Mouse (Mus musculus) forebrain, embryonic 12.5 days (tissue): ENCODE data around the gene Ufc1. TPM values are rescaled to one million over a fixed set of nuclear protein-coding genes. Genes with fewer than 3 reads are reported as not detected.
"Not testable (repeated sequence)": the region's sequence is repeated elsewhere in the genome, so short reads cannot be mapped to it uniquely, and the experiment has no call there.

Experiments used
- ATAC-seq: fragments of 200-750 bp; cut with Nextera tagmentation; 2 replicates; pipeline ENCODE4 v1.8.0; 2017; ENCODE audit warnings: moderate TSS enrichment; ENCODE audit not compliant: low FRiP score
- H3K27ac ChIP-seq: fragments of 300-500 bp; sonication (generic); 2 replicates; pipeline ENCODE4 v1.5.1; 2016; ENCODE audit warnings: mild to moderate bottlenecking
- H3K27me3 ChIP-seq: fragments of 300-500 bp; sonication (generic); 2 replicates; pipeline ENCODE4 v1.6.1; 2016; ENCODE audit warnings: mild to moderate bottlenecking
- H3K36me3 ChIP-seq: fragments of 300-500 bp; sonication (generic); replicated peaks from 2 replicates; pipeline ENCODE4 v1.6.1; 2016; ENCODE audit warnings: mild to moderate bottlenecking
- H3K4me1 ChIP-seq: fragments of 300-500 bp; sonication (generic); 2 replicates; pipeline ENCODE4 v1.6.1; 2016
- H3K4me2 ChIP-seq: fragments of 300-500 bp; sonication (generic); 2 replicates; pipeline ENCODE4 v1.6.1; 2016; ENCODE audit warnings: mild to moderate bottlenecking, moderate library complexity
- H3K4me3 ChIP-seq: fragments of 300-500 bp; sonication (generic); replicated peaks from 2 replicates; pipeline ENCODE4 v1.5.1; 2016; ENCODE audit warnings: mild to moderate bottlenecking
- H3K9ac ChIP-seq: fragments of 300-500 bp; sonication (generic); 2 replicates; pipeline ENCODE4 v1.6.1; 2016; ENCODE audit warnings: mild to moderate bottlenecking
- H3K9me3 ChIP-seq: fragments of 300-500 bp; sonication (generic); 2 replicates; pipeline ENCODE4 v1.6.1; 2016
- WGBS: fragments of 180-500 bp; shearing (Covaris S2); methylation state at CpG from one replicate; pipeline ENCODE4 v1.1.7; 2016; 5-methylcytosine and 5-hydroxymethylcytosine counted together
- polyA plus RNA-seq: library from polyadenylated mRNA; unstranded; fragments of >200 nt; fragmentation: Nextera tagmentation; extraction: Ambion mirVana; gene quantifications from 2 replicates; pipeline ENCODE4 v1.2.1, GENCODE M21; 2016

Gene Ufc1
- polyA plus RNA-seq, result 94.8 and 98.4 TPM in 2 replicates

GRCm38 (mm10) chr1:171294298-171295062 lies at the start of gene Ufc1:
TSS of gene Ufc1 (minus strand) at chr1:171295024.
- under 1% methylated on average over 42 of the region's 42 CpGs for WGBS
- peak; percentile 86 for ATAC-seq
- peak within 1 kb of the TSS; percentile 86 for H3K9ac ChIP-seq

GRCm38 (mm10) chr1:171343922-171344677 lies 49.3 kb upstream of the Ufc1 start:
- 82% methylated on average over 9 of the region's 9 CpGs for WGBS
- H3K9me3 ChIP-seq, result no peaks in the 10 kb centered on the region
- no peak overlapping the region for H3K4me3 ChIP-seq
- H3K27me3 ChIP-seq, result no peaks in the 10 kb centered on the region
- H3K27ac ChIP-seq, result no peak overlapping the region
- H3K9ac ChIP-seq, result no peak overlapping the region
- H3K4me1 ChIP-seq, result peaks cover 29% of the 10 kb centered on the region
- ATAC-seq, result no peak
- H3K4me2 ChIP-seq, result no peak overlapping the region; the same call in 1 of the 2 replicates
- H3K36me3 ChIP-seq, result peaks cover 47% of the 10 kb centered on the region

More at GRCm38 (mm10) chr1:171294298-171295062, at the start of gene Ufc1:
- H3K4me3 ChIP-seq, result peak within 1 kb of the TSS; percentile 74
- H3K27ac ChIP-seq, result peak within 1 kb of the TSS; percentile 93
- peak within 1 kb of the TSS; percentile 74 for H3K4me2 ChIP-seq
- peaks cover 9% of the 10 kb centered on the region for H3K4me1 ChIP-seq
- H3K36me3 ChIP-seq, result peaks cover 6% of the 10 kb centered on the region
- H3K9me3 ChIP-seq, result no peaks in the 10 kb centered on the region
- H3K27me3 ChIP-seq, result peaks cover 30% of the 10 kb centered on the region

GRCm38 (mm10) chr1:171342262-171343207 lies 47.7 kb upstream of the Ufc1 start:
- peaks cover 29% of the 10 kb centered on the region for H3K4me1 ChIP-seq
- H3K4me3 ChIP-seq, result no peak overlapping the region
- H3K27ac ChIP-seq, result no peak overlapping the region
- H3K9me3 ChIP-seq, result no peaks in the 10 kb centered on the region
- no peaks in the 10 kb centered on the region for H3K27me3 ChIP-seq
- no peak for ATAC-seq
- 93% methylated on average over 16 of the region's 16 CpGs for WGBS
- H3K9ac ChIP-seq, result no peak overlapping the region
- H3K36me3 ChIP-seq, result peaks cover 62% of the 10 kb centered on the region
- H3K4me2 ChIP-seq, result no peak overlapping the region

- H3K4me3 ChIP-seq, result peak overlapping the region; percentile 76
- 0% methylated on average over 4 of the region's 4 CpGs for WGBS
- H3K9me3 ChIP-seq, result no peaks in the 10 kb centered on the region
- peak overlapping the region; percentile 85 for H3K4me2 ChIP-seq
- peak overlapping the region; percentile 92 for H3K9ac ChIP-seq
- no peaks in the 10 kb centered on the region for H3K27me3 ChIP-seq
- peak overlapping the region; percentile 99 for H3K27ac ChIP-seq
- peak; percentile 7; the same call in 1 of the 2 replicates for ATAC-seq
- H3K36me3 ChIP-seq, result peaks cover 6% of the 10 kb centered on the region; the same call in 1 of the 2 replicates
- H3K4me1 ChIP-seq, result peaks cover 45% of the 10 kb centered on the region
These were observed 35.4 kb upstream of the Ufc1 start for GRCm38 (mm10) chr1:171330216-171330560.

- Histone ChIP-seq H3K9ac (peak overlapping the region; percentile 92), H3K9me3 (no peaks in the 10 kb centered on the region), H3K4me3 (peak overlapping the region; percentile 76), H3K27ac (peak overlapping the region; percentile 99), H3K36me3 (peaks cover 9% of the 10 kb centered on the region; the same call in 1 of the 2 replicates), H3K4me1 (peaks cover 45% of the 10 kb centered on the region), H3K27me3 (no peaks in the 10 kb centered on the region), H3K4me2 (peak overlapping the region; percentile 85)
- under 1% methylated on average over 49 of the region's 61 CpGs for WGBS
- peak; percentile 89 for ATAC-seq
These were observed 34.8 kb upstream of the Ufc1 start for GRCm38 (mm10) chr1:171329433-171330215.

- peak within 1 kb of the TSS; percentile 76 for H3K4me3 ChIP-seq
- H3K27me3 ChIP-seq, result no peaks in the 10 kb centered on the region
- whole genome bisulfite sequencing, result 1% methylated on average over 41 of the region's 48 CpGs
- peak within 1 kb of the TSS; percentile 92 for H3K9ac ChIP-seq
- H3K9me3 ChIP-seq, result no peaks in the 10 kb centered on the region
- peak within 1 kb of the TSS; percentile 85 for H3K4me2 ChIP-seq
- H3K27ac ChIP-seq, result peak within 1 kb of the TSS; percentile 99
- ATAC-seq, result peak; percentile 96
- peaks cover 9% of the 10 kb centered on the region; the same call in 1 of the 2 replicates for H3K36me3 ChIP-seq
- peaks cover 45% of the 10 kb centered on the region for H3K4me1 ChIP-seq
These were observed 34.1 kb upstream of the Ufc1 start, which contains the start of gene Dedd for GRCm38 (mm10) chr1:171328839-171329432. TSS of gene Dedd (plus strand) at chr1:171329145.

- peak overlapping the region; percentile 76 for H3K4me3 ChIP-seq
- H3K27me3 ChIP-seq, result no peaks in the 10 kb centered on the region
- peaks cover 43% of the 10 kb centered on the region for H3K4me1 ChIP-seq
- peak overlapping the region; percentile 85 for H3K4me2 ChIP-seq
- peak overlapping the region; percentile 99 for H3K27ac ChIP-seq
- H3K9ac ChIP-seq, result peak overlapping the region; percentile 92
- no peaks in the 10 kb centered on the region for H3K9me3 ChIP-seq
- H3K36me3 ChIP-seq, result peaks cover 9% of the 10 kb centered on the region; the same call in 1 of the 2 replicates
- 40% methylated on average over 9 of the region's 9 CpGs for WGBS
- no peak for ATAC-seq
These were observed 33.4 kb upstream of the Ufc1 start for GRCm38 (mm10) chr1:171328244-171328643.

- H3K4me3 ChIP-seq, H3K36me3 ChIP-seq, H3K27ac ChIP-seq, ATAC-seq, H3K9ac ChIP-seq, H3K27me3 ChIP-seq, H3K4me2 ChIP-seq, H3K9me3 ChIP-seq: not testable (repeated sequence)
- 92% methylated on average over 4 of the region's 4 CpGs for WGBS
- peaks cover 35% of the 10 kb centered on the region for H3K4me1 ChIP-seq
These were observed 31.8 kb upstream of the Ufc1 start for GRCm38 (mm10) chr1:171326588-171326987.

GRCm38 (mm10) chr1:171325571-171325970 lies 30.7 kb upstream of the Ufc1 start:
- 85% methylated on average over 2 of the region's 2 CpGs for WGBS
- Histone ChIP-seq H3K9me3 (no peaks in the 10 kb centered on the region), H3K27ac (no peak overlapping the region), H3K9ac (no peak overlapping the region), H3K4me2 (no peak overlapping the region), H3K36me3 (0 out of 2 replicates have a peak, but pooled peaks cover 6% of the 10 kb centered on the region), H3K4me1 (peaks cover 26% of the 10 kb centered on the region), H3K4me3 (no peak overlapping the region), H3K27me3 (no peaks in the 10 kb centered on the region)
- no peak for ATAC-seq

- 84% methylated on average over 1 of the region's 1 CpGs for WGBS
- H3K4me2 ChIP-seq, result no peak overlapping the region
- 0 out of 2 replicates have a peak, but pooled peaks have one; percentile 39 for ATAC-seq
- H3K27me3 ChIP-seq, result no peaks in the 10 kb centered on the region
- H3K9me3 ChIP-seq, result no peaks in the 10 kb centered on the region
- H3K4me1 ChIP-seq, result 0 out of 2 replicates have a peak, but pooled peaks cover 6% of the 10 kb centered on the region
- H3K4me3 ChIP-seq, result no peak overlapping the region
- H3K27ac ChIP-seq, result no peak overlapping the region
- H3K36me3 ChIP-seq, result 0 out of 2 replicates have a peak, but pooled peaks cover 6% of the 10 kb centered on the region
- no peak overlapping the region for H3K9ac ChIP-seq
These were observed 27.2 kb upstream of the Ufc1 start for GRCm38 (mm10) chr1:171322012-171322411.
